Mouse (Mus musculus) liver, embryonic 14.5 days (tissue): ENCODE results near the gene Mdm2.

ENCODE experiments used
- CTCF ChIP-seq: IDR thresholded peaks from 2 replicates; pipeline ENCODE4 v1.5.1; 2016; ENCODE audit warnings: antibody characterized with exemption, low read depth, control low read depth
- EP300 ChIP-seq: IDR thresholded peaks from 2 replicates; pipeline ENCODE4 v1.6.1; 2016; ENCODE audit warnings: antibody characterized with exemption, low read depth

DNA sequence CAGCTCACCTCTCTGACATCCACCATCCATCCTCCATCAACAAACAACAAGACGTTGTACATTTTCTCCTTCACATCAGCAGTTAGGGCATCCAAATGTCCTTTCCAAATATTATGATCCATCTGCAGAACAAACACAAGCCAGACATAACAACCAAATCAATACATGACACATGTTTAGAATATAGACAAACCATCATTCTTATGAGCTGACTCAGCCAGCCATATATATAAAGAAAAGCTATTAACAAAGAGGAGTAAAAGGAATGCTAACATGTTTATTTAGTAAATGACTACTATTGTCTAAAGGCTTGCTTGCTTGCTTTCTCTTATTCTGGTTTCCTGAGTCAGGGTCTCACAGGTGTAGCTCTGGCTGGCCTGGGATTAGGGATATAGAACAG, 46.7 kb upstream of the Mdm2 start:
- no peak for TF ChIP-seq CTCF
- TF ChIP-seq EP300 = no peak
